Mouse (Mus musculus) neural tube, embryonic 10.5 days (tissue): Measurements from ENCODE around the gene Myl6b.
"Not testable (repeated sequence)": the region's sequence is repeated elsewhere in the genome, so short reads cannot be mapped to it uniquely, and the experiment has no call there.

Experiments
- DNase-seq: peaks from one replicate; pipeline ENCODE4 v3.0.0-alpha.2; 2017; ENCODE audit warnings: low spot score; ENCODE audit errors: extremely low spot score

Myl6b gene

GRCm38 (mm10) chr10:128518833-128519232 is 20.3 kb upstream of the Myl6b start:
- DNase-seq, result no peak

GRCm38 (mm10) chr10:128516677-128517076 is 18.2 kb upstream of the Myl6b start:
- DNase-seq, result no peak

GRCm38 (mm10) chr10:128516029-128516428 is 17.5 kb upstream of the Myl6b start:
- DNase-seq, result no peak

GRCm38 (mm10) chr10:128515044-128515443 is 16.6 kb upstream of the Myl6b start:
- DNase-seq, result no peak

GRCm38 (mm10) chr10:128511761-128512160 is 13.3 kb upstream of the Myl6b start:
- no peak for DNase-seq

GRCm38 (mm10) chr10:128511189-128511588 is 12.7 kb upstream of the Myl6b start:
- DNase-seq, result no peak

- no peak for DNase-seq
Observed at GRCm38 (mm10) chr10:128510301-128510700, 11.8 kb upstream of the Myl6b start.

GRCm38 (mm10) chr10:128509831-128510230 is 11.3 kb upstream of the Myl6b start:
- no peak for DNase-seq

- no peak for DNase-seq
Observed at GRCm38 (mm10) chr10:128509203-128509602, 10.7 kb upstream of the Myl6b start.

- DNase-seq, result no peak
Observed at GRCm38 (mm10) chr10:128508260-128508659, 9.8 kb upstream of the Myl6b start.

- DNase-seq, result no peak
Observed at GRCm38 (mm10) chr10:128505974-128506373, 7.5 kb upstream of the Myl6b start.

GRCm38 (mm10) chr10:128505371-128505667 is 6.8 kb upstream of the Myl6b start:
- DNase-seq, result not testable (repeated sequence)

- no peak for DNase-seq
Observed at GRCm38 (mm10) chr10:128504641-128505370, 6.3 kb upstream of the Myl6b start.

GRCm38 (mm10) chr10:128504012-128504411 is 5.5 kb upstream of the Myl6b start:
- no peak for DNase-seq

- DNase-seq, result no peak
Observed at GRCm38 (mm10) chr10:128503532-128503931, 5.0 kb upstream of the Myl6b start.

- DNase-seq, result no peak
Observed at GRCm38 (mm10) chr10:128502341-128502740, 3.9 kb upstream of the Myl6b start.

GRCm38 (mm10) chr10:128499116-128499671 is 709 bp upstream of the Myl6b start:
- peak; percentile 67 for DNase-seq

GRCm38 (mm10) chr10:128497134-128497737 is 1.2 kb downstream of the Myl6b start:
- DNase-seq, result no peak

- DNase-seq, result no peak
Observed at GRCm38 (mm10) chr10:128496509-128497077, 1.9 kb downstream of the Myl6b start.

GRCm38 (mm10) chr10:128495903-128496302 is 2.6 kb downstream of the Myl6b start:
- DNase-seq, result no peak

- no peak for DNase-seq
Observed at GRCm38 (mm10) chr10:128495270-128495669, 3.2 kb downstream of the Myl6b start.

GRCm38 (mm10) chr10:128494667-128495245 is 3.7 kb downstream of the Myl6b start:
- DNase-seq, result no peak
